Mouse (Mus musculus): ENCODE results near the gene Arpc5. TPM values are rescaled to one million over a fixed set of nuclear protein-coding genes. Genes with fewer than 3 reads are reported as not detected.

Arpc5 gene
- polyA plus RNA-seq (2014; fragmentation: Nextera tagmentation; extraction: Ambion mirVana), result 312 and 313 TPM in 2 replicates

DNA sequence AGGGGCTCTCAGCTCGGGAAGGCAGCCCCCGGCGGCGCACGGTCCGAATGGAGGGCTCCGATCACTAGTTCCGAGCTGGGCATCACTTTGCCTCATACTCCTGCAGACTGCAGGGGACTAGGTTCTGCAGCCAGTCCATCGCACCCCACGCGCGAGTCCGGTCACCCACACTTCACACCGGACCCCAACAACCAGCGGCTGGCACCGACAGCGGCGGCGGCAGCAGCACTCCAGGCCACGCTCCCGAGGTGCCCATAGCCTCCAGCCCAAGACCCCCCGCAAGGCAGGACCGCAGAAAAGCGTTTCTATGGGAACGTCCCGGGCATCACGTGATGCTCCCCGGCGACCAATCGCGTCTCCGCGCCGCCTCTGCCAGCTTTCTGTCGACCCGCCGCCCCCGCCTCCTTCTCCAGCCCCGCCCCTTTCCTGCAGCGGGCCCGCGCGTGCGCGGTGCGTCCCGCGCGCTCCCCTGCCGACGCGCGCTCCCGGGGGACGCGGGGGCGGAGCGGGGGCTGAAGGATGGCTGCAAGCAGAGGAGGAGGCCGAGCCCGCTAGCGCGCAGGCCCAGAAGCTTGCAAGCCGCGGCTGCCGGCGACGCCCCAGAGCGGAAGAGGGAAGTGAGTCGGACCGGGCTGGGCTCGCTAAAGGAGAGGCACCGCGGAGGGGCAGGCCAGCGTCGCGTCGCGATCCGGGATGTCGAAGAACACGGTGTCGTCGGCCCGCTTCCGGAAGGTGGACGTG lies at the start of gene Arpc5, which contains the start of gene Rgl1:
TSS of gene Arpc5 (plus strand) at position 511 of the 741 bp plus-strand sequence.
TSS of gene Rgl1 (minus strand) at position 320 of the 741 bp plus-strand sequence.
- WGBS, result under 1% methylated on average over 75 of the region's 86 CpGs
- 0 out of 2 replicates have a peak, but pooled peaks cover 5% of the 10 kb centered on the region for H3K4me1 ChIP-seq (replicated peaks; ENCODE audit: control insufficient read depth, insufficient read depth, low read length)
- H3K4me2 ChIP-seq (ENCODE audit: low read length), result peak within 1 kb of the TSS; percentile 97
- H3K27me3 ChIP-seq (replicated peaks; ENCODE audit: control insufficient read depth, insufficient read depth, low read length), result peaks cover 13% of the 10 kb centered on the region; the same call in 1 of the 2 replicates
- peaks cover 21% of the 10 kb centered on the region for H3K36me3 ChIP-seq (ENCODE audit: control insufficient read depth, insufficient read depth, low read length)
- DNase-seq (ENCODE audit: low spot score), result peak; percentile 94
- H3K27ac ChIP-seq (ENCODE audit: low read depth), result peak within 1 kb of the TSS; percentile 79
- peak; percentile 96 for ATAC-seq (replicated peaks; ENCODE audit: low FRiP score, low TSS enrichment, low read depth)
- H3K9ac ChIP-seq (ENCODE audit: low read length), result peak within 1 kb of the TSS; percentile 91
- H3K4me3 ChIP-seq (ENCODE audit: low read depth, low read length), result peak within 1 kb of the TSS; percentile 96
- no peaks in the 10 kb centered on the region for H3K9me3 ChIP-seq (ENCODE audit: control insufficient read depth, low read length)

DNA sequence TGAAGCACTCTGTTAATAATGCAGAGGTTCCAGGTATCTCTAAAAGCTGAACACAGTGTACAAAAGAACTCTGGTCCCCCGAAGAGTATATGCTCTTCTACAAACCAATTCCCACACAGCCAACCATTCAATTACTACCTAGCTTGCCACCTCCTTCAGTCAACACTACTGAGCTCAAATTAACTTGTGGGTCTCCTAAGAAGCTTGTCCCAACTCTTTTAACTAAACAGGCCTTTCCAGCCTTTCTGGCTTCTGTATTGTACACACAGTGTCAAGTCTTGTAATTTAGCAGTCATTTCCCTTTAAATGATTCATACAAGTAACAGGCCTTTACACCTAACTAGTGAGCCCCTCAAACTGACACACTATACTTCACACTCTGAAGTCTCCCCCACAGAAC lies 49.0 kb upstream of the Arpc5 start:
- ATAC-seq (replicated peaks; ENCODE audit: low FRiP score, low TSS enrichment, low read depth) (no peak), DNase-seq (ENCODE audit: low spot score) (no peak)

DNA sequence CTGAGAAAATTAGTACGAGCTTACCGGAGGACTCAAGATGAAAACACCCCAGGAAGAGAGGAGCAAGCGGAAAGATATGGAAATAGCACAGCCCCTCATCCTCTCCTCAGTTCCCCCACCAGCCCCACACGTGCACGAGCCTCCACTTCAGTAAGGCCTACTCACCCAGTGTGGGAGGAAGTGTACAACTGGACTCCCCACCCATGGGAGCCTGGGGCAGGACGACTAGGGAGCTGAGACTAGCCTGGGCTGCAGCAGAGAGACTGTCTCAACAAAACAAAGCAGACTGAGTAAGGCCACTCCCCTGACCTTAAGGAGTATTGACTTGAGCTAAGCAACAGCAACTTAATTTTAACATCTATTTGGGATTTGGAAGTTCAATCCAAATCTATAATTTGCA lies 48.1 kb upstream of the Arpc5 start:
- Histone ChIP-seq H3K27me3 (replicated peaks; ENCODE audit: control insufficient read depth, insufficient read depth, low read length) (no peaks in the 10 kb centered on the region), H3K9ac (ENCODE audit: low read length) (no peak overlapping the region), H3K4me2 (ENCODE audit: low read length) (no peak overlapping the region), H3K9me3 (ENCODE audit: control insufficient read depth, low read length) (no peaks in the 10 kb centered on the region), H3K4me3 (ENCODE audit: low read depth, low read length) (no peak overlapping the region), H3K36me3 (ENCODE audit: control insufficient read depth, insufficient read depth, low read length) (no peaks in the 10 kb centered on the region), H3K4me1 (replicated peaks; ENCODE audit: control insufficient read depth, insufficient read depth, low read length) (peaks cover 3% of the 10 kb centered on the region; the same call in 1 of the 2 replicates), H3K27ac (ENCODE audit: low read depth) (no peak overlapping the region)
- DNase-seq (ENCODE audit: low spot score), result no peak
- WGBS, result 60% methylated on average over 6 of the region's 6 CpGs
- no peak for ATAC-seq (replicated peaks; ENCODE audit: low FRiP score, low TSS enrichment, low read depth)

More for the DNA sequence above, 49.0 kb upstream of the Arpc5 start:
- H3K27me3 ChIP-seq (replicated peaks; ENCODE audit: control insufficient read depth, insufficient read depth, low read length), result no peaks in the 10 kb centered on the region
- WGBS, result 66% methylated on average over 1 of the region's 1 CpGs
- H3K9ac ChIP-seq (ENCODE audit: low read length), result no peak overlapping the region
- H3K4me1 ChIP-seq (replicated peaks; ENCODE audit: control insufficient read depth, insufficient read depth, low read length), result peaks cover 3% of the 10 kb centered on the region; the same call in 1 of the 2 replicates
- H3K36me3 ChIP-seq (ENCODE audit: control insufficient read depth, insufficient read depth, low read length), result no peaks in the 10 kb centered on the region
- no peaks in the 10 kb centered on the region for H3K9me3 ChIP-seq (ENCODE audit: control insufficient read depth, low read length)
- H3K4me3 ChIP-seq (ENCODE audit: low read depth, low read length), result no peak overlapping the region
- H3K27ac ChIP-seq (ENCODE audit: low read depth), result no peak overlapping the region
- H3K4me2 ChIP-seq (ENCODE audit: low read length), result no peak overlapping the region

DNA sequence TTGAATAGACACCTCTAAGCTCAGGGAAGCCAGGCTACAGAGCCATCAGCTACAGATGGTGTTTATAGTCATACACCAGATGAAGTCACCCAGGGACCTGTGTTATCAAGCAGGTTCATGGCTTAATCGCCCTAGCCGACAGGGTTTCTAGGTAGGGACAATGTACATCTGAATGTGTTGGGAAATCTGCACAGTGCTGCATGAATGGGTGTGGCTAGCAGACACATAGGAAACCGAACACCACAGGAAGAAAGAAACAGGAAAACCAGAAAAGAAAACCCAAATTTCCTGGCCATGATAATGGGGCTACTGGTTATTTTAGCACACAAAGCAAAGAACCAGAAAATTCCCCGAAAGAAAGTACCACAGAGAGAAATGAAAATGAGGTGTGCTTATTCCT lies 45.4 kb upstream of the Arpc5 start:
- ATAC-seq (replicated peaks; ENCODE audit: low FRiP score, low TSS enrichment, low read depth) (no peak), DNase-seq (ENCODE audit: low spot score) (no peak)
- no peaks in the 10 kb centered on the region for H3K36me3 ChIP-seq (ENCODE audit: control insufficient read depth, insufficient read depth, low read length)
- no peak overlapping the region for H3K27ac ChIP-seq (ENCODE audit: low read depth)
- H3K27me3 ChIP-seq (replicated peaks; ENCODE audit: control insufficient read depth, insufficient read depth, low read length), result no peaks in the 10 kb centered on the region
- H3K9ac ChIP-seq (ENCODE audit: low read length), result no peak overlapping the region
- peaks cover 3% of the 10 kb centered on the region; the same call in 1 of the 2 replicates for H3K4me1 ChIP-seq (replicated peaks; ENCODE audit: control insufficient read depth, insufficient read depth, low read length)
- H3K9me3 ChIP-seq (ENCODE audit: control insufficient read depth, low read length), result no peaks in the 10 kb centered on the region
- 72% methylated on average over 4 of the region's 4 CpGs for WGBS
- no peak overlapping the region for H3K4me2 ChIP-seq (ENCODE audit: low read length)
- H3K4me3 ChIP-seq (ENCODE audit: low read depth, low read length), result no peak overlapping the region

GRCm38 (mm10) chr1:152721535-152722198 lies 44.7 kb upstream of the Arpc5 start:
- Histone ChIP-seq H3K9ac (ENCODE audit: low read length) (no peak overlapping the region), H3K36me3 (ENCODE audit: control insufficient read depth, insufficient read depth, low read length) (no peaks in the 10 kb centered on the region), H3K4me3 (ENCODE audit: low read depth, low read length) (no peak overlapping the region), H3K9me3 (ENCODE audit: control insufficient read depth, low read length) (no peaks in the 10 kb centered on the region), H3K4me1 (replicated peaks; ENCODE audit: control insufficient read depth, insufficient read depth, low read length) (peaks cover 3% of the 10 kb centered on the region; the same call in 1 of the 2 replicates), H3K27ac (ENCODE audit: low read depth) (no peak overlapping the region), H3K27me3 (replicated peaks; ENCODE audit: control insufficient read depth, insufficient read depth, low read length) (no peaks in the 10 kb centered on the region), H3K4me2 (ENCODE audit: low read length) (no peak overlapping the region)
- ATAC-seq (replicated peaks; ENCODE audit: low FRiP score, low TSS enrichment, low read depth), result no peak
- WGBS, result 87% methylated on average over 11 of the region's 11 CpGs
- DNase-seq (ENCODE audit: low spot score), result no peak

- Histone ChIP-seq H3K9ac (ENCODE audit: low read length) (no peak overlapping the region), H3K4me2 (ENCODE audit: low read length) (no peak overlapping the region), H3K27me3 (replicated peaks; ENCODE audit: control insufficient read depth, insufficient read depth, low read length) (no peaks in the 10 kb centered on the region), H3K4me3 (ENCODE audit: low read depth, low read length) (no peak overlapping the region), H3K27ac (ENCODE audit: low read depth) (no peak overlapping the region), H3K36me3 (ENCODE audit: control insufficient read depth, insufficient read depth, low read length) (no peaks in the 10 kb centered on the region), H3K4me1 (replicated peaks; ENCODE audit: control insufficient read depth, insufficient read depth, low read length) (no peaks in the 10 kb centered on the region), H3K9me3 (ENCODE audit: control insufficient read depth, low read length) (no peaks in the 10 kb centered on the region)
- ATAC-seq (replicated peaks; ENCODE audit: low FRiP score, low TSS enrichment, low read depth) (no peak), DNase-seq (ENCODE audit: low spot score) (no peak)
Measured at GRCm38 (mm10) chr1:152724286-152724685, 42.1 kb upstream of the Arpc5 start.

DNA sequence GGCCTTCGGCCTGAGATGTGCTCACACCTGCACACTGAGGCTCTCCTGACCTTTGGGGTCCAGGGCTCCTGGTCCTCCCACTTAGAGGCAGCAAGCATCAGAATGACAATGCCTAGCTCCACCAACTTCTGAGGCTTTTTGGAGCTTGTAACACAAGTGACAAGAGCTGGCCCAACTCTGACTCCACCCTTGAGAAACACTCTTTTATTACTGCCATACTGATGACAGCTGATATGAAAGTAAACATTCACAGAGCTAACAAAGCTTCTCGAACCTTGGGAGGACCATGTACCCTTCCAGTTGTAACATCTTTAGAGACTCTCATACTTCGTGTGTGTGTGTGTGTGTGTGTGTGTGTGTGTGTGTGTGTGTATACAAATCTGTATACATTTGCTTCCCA lies 40.2 kb upstream of the Arpc5 start:
- 63% methylated on average over 3 of the region's 3 CpGs for WGBS

DNA sequence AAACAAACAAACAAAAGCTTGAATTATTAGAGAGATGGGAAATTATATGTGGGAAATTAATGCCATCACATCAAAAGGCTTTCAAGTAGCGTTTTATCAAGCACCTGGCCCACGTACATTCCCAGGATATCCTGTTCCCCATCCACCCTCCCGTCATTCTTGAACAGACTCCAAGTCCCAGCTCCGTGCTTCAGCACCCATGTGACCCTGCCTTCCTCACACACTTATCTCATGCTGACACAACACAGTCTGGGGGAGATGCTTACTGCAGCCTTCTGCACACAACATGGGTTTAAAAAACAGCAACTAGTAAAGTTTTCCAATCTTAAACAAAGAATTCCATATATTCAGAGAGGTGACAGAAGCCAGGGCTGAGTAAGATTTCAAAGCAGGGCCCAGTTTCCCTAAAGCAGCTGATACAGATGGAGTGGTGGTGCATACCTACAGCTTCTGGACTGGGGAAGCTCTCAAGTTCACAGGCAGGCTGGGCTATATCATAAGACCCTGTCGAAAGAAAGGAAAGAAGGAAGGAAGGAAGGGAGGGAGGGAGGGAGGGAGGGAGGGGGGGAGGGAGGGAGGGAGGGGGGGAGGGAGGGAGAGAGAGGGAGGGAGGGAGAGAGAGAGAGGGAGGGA lies 38.6 kb upstream of the Arpc5 start:
- Histone ChIP-seq H3K36me3 (ENCODE audit: control insufficient read depth, insufficient read depth, low read length) (no peaks in the 10 kb centered on the region), H3K4me1 (replicated peaks; ENCODE audit: control insufficient read depth, insufficient read depth, low read length) (no peaks in the 10 kb centered on the region; the same call in 1 of the 2 replicates), H3K4me2 (ENCODE audit: low read length) (no peak overlapping the region), H3K9ac (ENCODE audit: low read length) (no peak overlapping the region), H3K9me3 (ENCODE audit: control insufficient read depth, low read length) (no peaks in the 10 kb centered on the region), H3K27me3 (replicated peaks; ENCODE audit: control insufficient read depth, insufficient read depth, low read length) (no peaks in the 10 kb centered on the region), H3K4me3 (ENCODE audit: low read depth, low read length) (no peak overlapping the region), H3K27ac (ENCODE audit: low read depth) (no peak overlapping the region)
- 40% methylated on average over 4 of the region's 5 CpGs for WGBS
- ATAC-seq (replicated peaks; ENCODE audit: low FRiP score, low TSS enrichment, low read depth) (peak; percentile 47; the same call in 1 of the 2 replicates), DNase-seq (ENCODE audit: low spot score) (no peak)

More for the DNA sequence above, 40.2 kb upstream of the Arpc5 start:
- Histone ChIP-seq H3K9ac (ENCODE audit: low read length) (no peak overlapping the region), H3K4me1 (replicated peaks; ENCODE audit: control insufficient read depth, insufficient read depth, low read length) (no peaks in the 10 kb centered on the region), H3K4me2 (ENCODE audit: low read length) (no peak overlapping the region), H3K27ac (ENCODE audit: low read depth) (no peak overlapping the region), H3K9me3 (ENCODE audit: control insufficient read depth, low read length) (no peaks in the 10 kb centered on the region), H3K27me3 (replicated peaks; ENCODE audit: control insufficient read depth, insufficient read depth, low read length) (no peaks in the 10 kb centered on the region), H3K4me3 (ENCODE audit: low read depth, low read length) (no peak overlapping the region), H3K36me3 (ENCODE audit: control insufficient read depth, insufficient read depth, low read length) (no peaks in the 10 kb centered on the region)
- ATAC-seq (replicated peaks; ENCODE audit: low FRiP score, low TSS enrichment, low read depth), result no peak; the same call in 1 of the 2 replicates
- DNase-seq (ENCODE audit: low spot score), result no peak
